Mouse (Mus musculus) heart, embryonic 11.5 days (tissue): ENCODE data around the gene Hoxb1. TPM values are rescaled to one million over a fixed set of nuclear protein-coding genes. Genes with fewer than 3 reads are reported as not detected.

ENCODE experiments used
- ATAC-seq: fragments of 200-750 bp; cut with Nextera tagmentation; replicated peaks from 2 replicates; pipeline ENCODE4 v1.8.0; 2017; ENCODE audit warnings: moderate library complexity; ENCODE audit not compliant: insufficient number of reproducible peaks, low FRiP score, low TSS enrichment
- H3K27ac ChIP-seq: fragments of 300-500 bp; sonication (generic); 2 replicates; pipeline ENCODE4 v1.5.1; 2014; ENCODE audit warnings: mild to moderate bottlenecking, low read depth, low read length
- H3K27me3 ChIP-seq: fragments of 300-500 bp; sonication (generic); 2 replicates; pipeline ENCODE4 v1.6.1; 2014; ENCODE audit warnings: mild to moderate bottlenecking, low read length, mixed read lengths; ENCODE audit not compliant: control insufficient read depth, insufficient read depth
- H3K36me3 ChIP-seq: fragments of 300-500 bp; sonication (generic); 2 replicates; pipeline ENCODE4 v1.6.1; 2014; ENCODE audit warnings: mild to moderate bottlenecking, low read length, moderate library complexity, mixed read lengths; ENCODE audit not compliant: control insufficient read depth, insufficient read depth
- H3K4me1 ChIP-seq: fragments of 300-500 bp; sonication (generic); 2 replicates; pipeline ENCODE4 v1.6.1; 2014; ENCODE audit warnings: low read length; ENCODE audit not compliant: control insufficient read depth, insufficient read depth
- H3K4me2 ChIP-seq: fragments of 300-500 bp; sonication (generic); 2 replicates; pipeline ENCODE4 v1.6.1; 2014; ENCODE audit warnings: mild to moderate bottlenecking, moderate library complexity
- H3K4me3 ChIP-seq: fragments of 300-500 bp; sonication (generic); 2 replicates; pipeline ENCODE4 v1.5.1; 2014; ENCODE audit warnings: low read depth, low read length
- H3K9ac ChIP-seq: fragments of 300-500 bp; sonication (generic); 2 replicates; pipeline ENCODE4 v1.6.1; 2014; ENCODE audit warnings: mild to moderate bottlenecking, low read depth, low read length, moderate library complexity
- H3K9me3 ChIP-seq: fragments of 300-500 bp; sonication (generic); replicated peaks from 2 replicates; pipeline ENCODE4 v1.6.1; 2016; ENCODE audit warnings: low read length; ENCODE audit not compliant: control insufficient read depth
- WGBS: fragments of 180-500 bp; shearing (Covaris S2); extraction: QIAGEN DNeasy Blood & Tissue Kit; methylation state at CpG from one replicate; pipeline ENCODE4 v1.1.7; 2014; ENCODE audit not compliant: insufficient replicate concordance; 5-methylcytosine and 5-hydroxymethylcytosine counted together
- polyA plus RNA-seq: library from polyadenylated mRNA; unstranded; fragments of >200 nt; fragmentation: Nextera tagmentation; extraction: Ambion mirVana; gene quantifications from 2 replicates; pipeline ENCODE4 v1.2.1, GENCODE M21; 2014

Hoxb1 gene
- 0.19 TPM in 1 of 2 replicates, not detected in the other for polyA plus RNA-seq

DNA sequence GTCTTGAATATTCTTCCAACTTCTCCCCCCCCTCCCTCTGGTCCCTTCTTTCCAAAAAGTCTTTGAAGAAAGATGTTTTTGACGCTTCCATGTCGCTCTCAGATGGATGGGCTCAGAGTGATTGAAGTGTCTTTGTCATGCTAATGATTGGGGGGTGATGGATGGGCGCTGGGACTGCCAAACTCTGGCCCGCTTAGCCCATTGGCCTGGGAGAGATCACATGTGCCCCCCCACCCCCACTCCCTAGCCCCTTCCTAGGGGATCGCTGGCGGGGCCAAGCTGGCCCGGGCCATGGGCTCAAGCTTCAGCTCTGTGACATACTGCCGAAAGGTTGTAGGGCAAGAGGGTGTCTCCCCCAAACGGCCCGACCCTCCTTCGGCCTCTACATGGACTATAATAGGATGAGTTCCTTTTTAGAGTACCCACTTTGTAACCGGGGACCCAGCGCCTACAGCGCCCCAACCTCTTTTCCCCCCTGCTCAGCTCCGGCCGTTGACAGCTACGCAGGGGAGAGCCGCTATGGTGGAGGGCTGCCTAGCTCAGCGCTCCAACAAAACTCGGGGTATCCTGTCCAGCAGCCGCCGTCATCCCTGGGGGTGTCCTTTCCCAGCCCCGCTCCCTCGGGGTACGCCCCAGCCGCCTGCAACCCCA lies at the start of gene Hoxb1:
TSS of gene Hoxb1 (plus strand) at position 312 of the 651 bp plus-strand sequence.
- Histone ChIP-seq H3K36me3 (no peaks in the 10 kb centered on the region), H3K9ac (no peak within 1 kb of the TSS), H3K4me1 (peaks cover 5% of the 10 kb centered on the region; the same call in 1 of the 2 replicates), H3K9me3 (no peaks in the 10 kb centered on the region), H3K27me3 (peaks cover 83% of the 10 kb centered on the region), H3K27ac (no peak within 1 kb of the TSS), H3K4me3 (peak within 1 kb of the TSS; percentile 21), H3K4me2 (peak within 1 kb of the TSS; percentile 47)
- no peak for ATAC-seq
- 7% methylated on average over 26 of the region's 26 CpGs for WGBS

DNA sequence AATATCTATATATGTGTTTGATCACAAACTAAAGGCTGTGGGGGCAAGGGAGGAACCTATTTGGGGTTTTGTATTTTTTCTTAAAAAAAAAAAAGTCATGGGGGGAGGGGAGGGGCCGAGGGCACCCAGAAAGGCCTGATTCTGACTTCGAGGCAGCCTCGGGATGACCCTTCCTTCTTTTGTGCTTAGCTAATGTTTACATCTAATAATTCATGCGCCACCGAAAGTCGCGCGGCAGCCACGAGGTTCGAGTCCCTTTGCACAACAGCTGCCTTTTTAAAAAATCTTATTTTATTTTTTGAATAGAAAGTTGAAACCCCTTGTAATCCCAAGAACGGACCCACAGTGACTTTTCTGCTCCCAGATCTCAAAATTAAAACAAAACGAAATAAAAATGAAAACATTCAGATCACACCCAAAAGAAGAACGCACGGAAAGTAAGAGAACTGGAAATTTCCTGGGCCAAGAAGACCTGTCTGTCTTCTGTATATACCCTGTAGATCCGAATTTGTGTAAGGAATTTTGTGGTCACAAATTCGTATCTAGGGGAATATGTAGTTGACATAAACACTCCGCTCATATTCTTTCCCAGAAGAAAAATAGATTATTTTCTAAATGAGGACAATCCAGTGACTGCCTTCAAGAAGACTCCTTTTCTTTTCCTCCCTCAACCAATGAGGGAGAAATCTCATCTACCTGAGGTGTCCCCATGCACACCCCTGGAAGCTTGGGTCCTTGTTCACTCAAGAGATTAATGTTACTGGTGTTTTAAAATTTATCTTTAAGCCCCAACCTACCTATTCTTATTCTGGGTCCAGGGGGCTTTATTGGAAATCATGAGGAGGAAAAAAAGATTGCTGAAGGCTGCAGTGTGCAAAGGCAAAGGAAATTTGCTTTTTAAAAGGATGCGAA lies 48.6 kb upstream of the Hoxb1 start:
- H3K36me3 ChIP-seq: no peaks in the 10 kb centered on the region
- no peak overlapping the region for H3K4me3 ChIP-seq
- H3K4me1 ChIP-seq: peaks cover 4% of the 10 kb centered on the region; the same call in 1 of the 2 replicates
- no peak overlapping the region for H3K9ac ChIP-seq
- H3K27me3 ChIP-seq: peaks cover 94% of the 10 kb centered on the region
- H3K4me2 ChIP-seq: peak overlapping the region; percentile 74; the same call in 1 of the 2 replicates
- H3K27ac ChIP-seq: no peak overlapping the region
- H3K9me3 ChIP-seq: no peaks in the 10 kb centered on the region
- ATAC-seq: no peak
- 10% methylated on average over 18 of the region's 18 CpGs for WGBS

DNA sequence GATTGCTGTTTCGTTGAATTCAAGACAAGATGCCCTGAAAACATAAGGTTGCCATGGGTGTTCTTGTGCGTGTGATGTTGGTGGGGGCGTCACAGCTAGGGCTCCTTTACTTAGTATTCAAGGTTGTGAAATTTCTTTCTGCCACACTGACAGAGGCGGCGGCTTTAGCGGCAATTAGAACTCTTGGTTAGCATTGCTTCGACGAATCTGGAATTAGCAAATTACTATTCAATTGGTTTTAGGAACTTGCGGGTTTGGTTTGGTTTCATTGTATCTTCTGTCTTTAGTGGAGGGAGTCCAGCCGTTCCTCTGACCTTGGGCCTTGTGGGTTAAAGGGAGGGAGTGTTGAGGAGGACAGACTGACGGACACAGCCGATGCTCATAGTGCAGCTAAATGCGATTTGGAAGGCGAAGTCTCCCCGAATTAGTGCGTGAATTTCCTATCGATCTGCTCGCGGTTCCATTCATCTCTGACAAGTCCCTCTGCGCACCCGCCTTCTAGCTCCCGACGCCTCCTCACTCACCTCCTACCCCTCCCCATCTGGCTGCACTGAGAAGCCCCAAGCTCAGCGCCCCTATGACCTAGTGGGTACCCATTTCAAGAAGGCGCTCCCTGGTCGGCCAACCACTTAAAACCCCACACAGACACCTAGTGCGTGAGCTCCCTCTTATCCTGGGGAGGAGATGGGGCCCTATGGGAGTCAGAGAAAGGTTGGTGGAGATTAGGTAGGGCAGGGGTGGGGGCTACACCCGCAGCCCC lies 47.8 kb upstream of the Hoxb1 start, which contains the start of gene Hoxb4:
TSS of gene Hoxb4 (plus strand) at position 660 of the 760 bp plus-strand sequence.
- peak within 1 kb of the TSS; percentile 69 for H3K9ac ChIP-seq
- H3K9me3 ChIP-seq: no peaks in the 10 kb centered on the region
- H3K27ac ChIP-seq: peak within 1 kb of the TSS; percentile 80
- H3K4me1 ChIP-seq: peaks cover 4% of the 10 kb centered on the region; the same call in 1 of the 2 replicates
- H3K4me2 ChIP-seq: peak within 1 kb of the TSS; percentile 74
- 2% methylated on average over 28 of the region's 28 CpGs for WGBS
- no peak for ATAC-seq
- H3K27me3 ChIP-seq: peaks cover 94% of the 10 kb centered on the region
- H3K36me3 ChIP-seq: no peaks in the 10 kb centered on the region
- peak within 1 kb of the TSS; percentile 55 for H3K4me3 ChIP-seq

DNA sequence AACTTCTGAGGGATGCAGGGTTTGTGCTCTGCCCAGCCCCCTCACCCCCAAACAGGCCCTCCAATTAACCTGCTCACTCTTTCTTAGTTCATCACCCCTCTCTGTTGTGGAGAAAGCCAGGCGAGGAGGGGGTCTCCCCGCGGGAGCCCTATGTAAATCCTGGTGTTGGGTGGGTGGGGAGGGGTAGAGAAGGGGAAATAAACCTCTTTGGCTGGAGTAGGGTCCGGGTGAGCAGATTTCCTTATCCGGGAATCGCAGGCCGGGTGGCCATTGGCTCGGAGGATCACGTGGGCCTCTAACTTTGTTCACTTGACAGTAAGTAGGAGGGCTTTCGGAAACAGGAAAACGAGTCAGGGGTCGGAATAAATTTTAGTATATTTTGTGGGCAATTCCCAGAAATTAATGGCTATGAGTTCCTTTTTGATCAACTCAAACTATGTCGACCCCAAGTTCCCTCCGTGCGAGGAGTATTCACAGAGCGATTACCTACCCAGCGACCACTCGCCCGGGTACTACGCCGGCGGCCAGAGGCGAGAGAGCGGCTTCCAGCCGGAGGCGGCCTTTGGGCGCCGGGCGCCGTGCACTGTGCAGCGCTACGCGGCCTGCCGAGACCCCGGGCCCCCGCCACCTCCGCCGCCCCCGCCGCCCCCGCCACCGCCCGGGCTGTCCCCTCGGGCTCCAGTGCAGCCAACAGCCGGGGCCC lies 47.0 kb upstream of the Hoxb1 start:
- WGBS: under 1% methylated on average over 42 of the region's 45 CpGs

DNA sequence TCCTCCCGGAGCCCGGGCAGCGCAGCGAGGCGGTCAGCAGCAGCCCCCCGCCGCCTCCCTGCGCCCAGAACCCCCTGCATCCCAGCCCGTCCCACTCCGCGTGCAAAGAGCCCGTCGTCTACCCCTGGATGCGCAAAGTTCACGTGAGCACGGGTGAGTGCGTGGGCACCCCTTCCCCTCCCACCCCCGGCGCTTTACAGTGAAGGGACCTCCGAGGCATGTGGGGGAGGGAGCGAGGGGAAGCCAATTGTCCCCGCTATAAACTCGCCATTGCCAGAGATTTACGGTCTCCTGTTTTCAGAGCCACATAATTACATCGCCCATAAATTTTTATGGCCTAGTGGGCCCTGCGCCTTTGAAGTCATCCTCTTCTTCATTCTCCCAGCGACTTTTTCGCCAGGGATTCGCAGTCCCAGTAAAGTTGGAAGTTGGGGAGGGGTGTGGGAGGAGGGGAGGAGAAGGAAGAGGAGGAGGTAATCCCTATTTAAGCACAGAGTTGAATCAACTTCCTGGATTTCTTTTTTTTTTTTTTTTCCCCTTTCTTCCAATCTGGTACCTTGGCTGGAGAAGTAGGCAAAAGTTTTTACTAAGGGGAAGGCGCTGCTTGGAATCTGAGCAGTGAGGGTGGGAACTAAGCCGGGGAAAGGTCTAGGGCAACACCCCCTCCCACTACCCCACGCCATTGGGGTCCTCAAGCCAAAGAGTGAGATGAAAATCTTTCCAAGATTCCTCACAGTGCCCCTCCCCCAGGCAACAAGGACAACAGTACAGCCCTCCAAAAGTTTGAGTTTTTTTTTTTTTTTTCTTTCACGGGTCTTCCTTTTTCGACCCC lies 46.3 kb upstream of the Hoxb1 start:
- H3K9ac ChIP-seq: peak overlapping the region; percentile 69
- WGBS: 0% methylated on average over 28 of the region's 34 CpGs

More for the DNA sequence above, 47.0 kb upstream of the Hoxb1 start:
- Histone ChIP-seq H3K27ac (peak overlapping the region; percentile 80), H3K4me3 (peak overlapping the region; percentile 55), H3K36me3 (no peaks in the 10 kb centered on the region), H3K27me3 (peaks cover 91% of the 10 kb centered on the region), H3K9me3 (no peaks in the 10 kb centered on the region), H3K4me1 (peaks cover 4% of the 10 kb centered on the region; the same call in 1 of the 2 replicates), H3K4me2 (peak overlapping the region; percentile 74), H3K9ac (peak overlapping the region; percentile 69)
- peak; percentile 71; the same call in 1 of the 2 replicates for ATAC-seq

DNA sequence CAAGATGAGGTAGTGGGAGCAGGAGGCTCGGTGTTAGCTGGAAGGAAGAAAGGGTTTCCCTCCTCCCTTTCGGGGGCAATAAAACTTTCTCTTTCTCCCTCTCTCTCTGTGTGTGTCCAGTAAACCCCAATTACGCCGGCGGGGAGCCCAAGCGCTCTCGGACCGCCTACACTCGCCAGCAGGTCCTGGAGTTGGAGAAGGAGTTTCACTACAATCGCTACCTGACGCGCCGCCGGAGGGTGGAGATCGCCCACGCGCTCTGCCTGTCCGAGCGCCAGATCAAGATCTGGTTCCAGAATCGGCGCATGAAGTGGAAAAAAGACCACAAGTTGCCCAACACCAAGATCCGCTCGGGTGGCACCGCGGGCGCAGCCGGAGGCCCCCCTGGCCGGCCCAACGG lies 45.6 kb upstream of the Hoxb1 start:
- ATAC-seq: no peak
- under 1% methylated on average over 29 of the region's 29 CpGs for WGBS

More for the DNA sequence above, 46.3 kb upstream of the Hoxb1 start:
- Histone ChIP-seq H3K36me3 (no peaks in the 10 kb centered on the region), H3K4me2 (peak overlapping the region; percentile 74), H3K4me1 (peaks cover 4% of the 10 kb centered on the region; the same call in 1 of the 2 replicates), H3K27ac (peak overlapping the region; percentile 80), H3K9me3 (no peaks in the 10 kb centered on the region), H3K4me3 (peak overlapping the region; percentile 55), H3K27me3 (peaks cover 91% of the 10 kb centered on the region)
- no peak for ATAC-seq

DNA sequence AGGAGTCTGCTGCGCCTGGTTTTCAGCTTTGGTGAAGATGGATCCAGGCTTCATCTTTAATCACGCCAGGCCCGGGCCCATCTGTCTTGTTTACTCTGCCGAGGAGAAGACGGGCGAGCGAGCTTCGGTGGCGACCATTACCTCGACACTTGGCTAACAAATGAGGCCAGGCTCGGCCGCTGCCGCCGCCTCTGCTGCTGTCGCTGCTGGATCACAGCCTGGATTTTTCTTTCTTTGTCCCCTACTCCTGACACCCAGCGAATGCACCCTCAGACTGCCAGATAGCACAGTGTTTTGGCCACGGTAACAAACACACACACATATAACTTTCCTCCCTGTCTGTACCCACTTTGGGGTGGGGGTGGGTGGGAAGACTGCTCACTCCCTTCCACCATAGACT lies 44.9 kb upstream of the Hoxb1 start:
- H3K4me2 ChIP-seq: peak overlapping the region; percentile 74; the same call in 1 of the 2 replicates
- WGBS: 3% methylated on average over 17 of the region's 17 CpGs
- peaks cover 4% of the 10 kb centered on the region; the same call in 1 of the 2 replicates for H3K4me1 ChIP-seq
- no peaks in the 10 kb centered on the region for H3K36me3 ChIP-seq
- H3K9ac ChIP-seq: no peak overlapping the region
- H3K27ac ChIP-seq: no peak overlapping the region
- peaks cover 89% of the 10 kb centered on the region for H3K27me3 ChIP-seq
- peak overlapping the region; percentile 16 for H3K4me3 ChIP-seq
- no peak for ATAC-seq
- no peaks in the 10 kb centered on the region for H3K9me3 ChIP-seq

More for the DNA sequence above, 45.6 kb upstream of the Hoxb1 start:
- Histone ChIP-seq H3K4me2 (peak overlapping the region; percentile 74), H3K9me3 (no peaks in the 10 kb centered on the region), H3K27ac (peak overlapping the region; percentile 80; the same call in 1 of the 2 replicates), H3K36me3 (no peaks in the 10 kb centered on the region), H3K9ac (peak overlapping the region; percentile 61; the same call in 1 of the 2 replicates), H3K4me1 (peaks cover 4% of the 10 kb centered on the region; the same call in 1 of the 2 replicates), H3K4me3 (peak overlapping the region; percentile 55), H3K27me3 (peaks cover 90% of the 10 kb centered on the region)
